Mouse (Mus musculus) testis, adult 2 months (tissue): ENCODE measurements around the gene Fam198a.

ENCODE experiments used
- CTCF ChIP-seq: fragments of 200-500 bp; IDR thresholded peaks from 2 replicates; pipeline ENCODE4 v1.5.1; 2012; ENCODE audit warnings: low read depth, mild to moderate bottlenecking, inconsistent platforms, low read length, moderate library complexity; ENCODE audit not compliant: control insufficient read depth, insufficient read depth, insufficient replicate concordance
- POLR2A ChIP-seq: fragments of 200-500 bp; IDR thresholded peaks from 2 replicates; pipeline ENCODE4 v1.6.1; 2012; ENCODE audit warnings: low read depth, mild to moderate bottlenecking, inconsistent platforms, low read length, moderate library complexity; ENCODE audit not compliant: control insufficient read depth

GRCm38 (mm10) chr9:121923906-121924305 is 26.9 kb upstream of the Fam198a start:
- no peak for TF ChIP-seq POLR2A
- no peak for TF ChIP-seq CTCF
